Mouse (Mus musculus): ENCODE data around the gene Nek11. TPM values are rescaled to one million over a fixed set of nuclear protein-coding genes. Genes with fewer than 3 reads are reported as not detected.
A peak's percentile ranks its signal among the peaks of the same experiment; 100 is the strongest.
"Not testable (repeated sequence)": the region's sequence is repeated elsewhere in the genome, so short reads cannot be mapped to it uniquely, and the experiment has no call there.

Gene Nek11
- total and polyA plus RNA-seq, 3 experiments = not detected

DNA sequence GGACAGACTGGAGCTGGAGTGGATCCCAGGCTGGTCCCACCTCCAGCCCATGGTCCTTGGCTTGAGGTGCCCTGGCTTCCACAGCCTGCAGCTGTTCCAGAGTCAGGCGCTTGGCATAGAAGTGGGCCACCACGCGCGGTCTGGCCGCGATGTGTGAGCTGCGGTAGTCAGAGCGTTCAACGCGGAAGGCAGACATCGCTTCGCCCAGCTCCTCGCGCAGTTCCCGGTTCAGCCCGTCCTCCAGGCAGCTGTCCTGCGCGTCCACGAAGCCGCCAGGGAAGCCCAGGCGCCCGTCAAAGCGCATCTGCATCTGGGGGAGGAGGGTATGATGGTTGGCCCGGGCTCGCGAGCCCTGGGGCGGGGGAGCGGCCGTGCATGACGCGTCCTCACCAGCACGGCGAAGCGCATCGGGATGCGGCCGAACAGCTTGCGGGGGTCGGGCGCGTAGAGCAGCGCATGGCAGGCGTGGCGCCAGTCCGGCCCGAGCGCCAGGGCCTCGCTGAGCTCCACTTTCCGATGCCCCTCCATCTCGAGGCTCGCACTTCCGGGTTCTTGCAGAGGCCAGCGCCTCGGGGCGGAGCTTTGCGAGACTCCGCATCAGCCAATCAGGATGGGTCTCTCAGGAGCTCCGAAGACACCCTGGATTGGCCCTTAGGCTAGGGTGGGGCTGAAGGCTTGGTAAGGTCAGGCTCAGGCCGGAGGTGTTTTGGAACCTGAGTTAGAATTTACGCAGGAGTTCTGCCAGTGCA, 263.9 kb downstream of the Nek11 start, which contains the start of gene Nudt16:
TSS of gene Nudt16 (minus strand) at position 572 of the 749 bp plus-strand sequence.
- Histone ChIP-seq H3K4me1 (ENCODE audit: insufficient read depth, low read depth, low read length) (peaks cover 16% of the 10 kb centered on the region), H3K27me3 (ENCODE audit: insufficient read depth, low read length) (no peaks in the 10 kb centered on the region), H3K36me3 (replicated peaks) (peaks cover 8% of the 10 kb centered on the region), H3K4me3 (ENCODE audit: low read depth, low read length) (peak within 1 kb of the TSS; percentile 78), H3K9me3 (replicated peaks) (peaks cover 12% of the 10 kb centered on the region)
- peak; percentile 95 for ATAC-seq (ENCODE audit: extremely low read depth, insufficient number of reproducible peaks, low FRiP score, poor library complexity, severe bottlenecking)
- TF ChIP-seq TAL1 (conservative IDR thresholded peaks at IDR 0.05; ENCODE audit: low read depth, low read length) = no peak
- TF ChIP-seq GATA1 (IDR thresholded peaks at IDR 0.05; ENCODE audit: borderline replicate concordance, low read length) = no peak
- no peak for TF ChIP-seq GATA2 (IDR thresholded peaks at IDR 0.05; ENCODE audit: borderline replicate concordance, low read depth, low read length)
- no peak for TF ChIP-seq POLR2AphosphoS5 (IDR thresholded peaks at IDR 0.05; ENCODE audit: insufficient replicate concordance, low read depth, low read length)
- no peak for TF ChIP-seq CTCF (IDR thresholded peaks at IDR 0.05; ENCODE audit: low read depth, low read length)
- DNase-seq (ENCODE audit: low spot score) = peak; percentile 88

- TF ChIP-seq POLR2AphosphoS5 (IDR thresholded peaks at IDR 0.05; ENCODE audit: insufficient replicate concordance, low read depth, low read length) (no peak), GATA1 (IDR thresholded peaks at IDR 0.05; ENCODE audit: borderline replicate concordance, low read length) (no peak), CTCF (IDR thresholded peaks at IDR 0.05; ENCODE audit: low read depth, low read length) (no peak), GATA2 (IDR thresholded peaks at IDR 0.05; ENCODE audit: borderline replicate concordance, low read depth, low read length) (no peak), TAL1 (conservative IDR thresholded peaks at IDR 0.05; ENCODE audit: low read depth, low read length) (no peak)
- H3K4me1 ChIP-seq (ENCODE audit: insufficient read depth, low read depth, low read length) = peaks cover 16% of the 10 kb centered on the region
- no peaks in the 10 kb centered on the region for H3K27me3 ChIP-seq (ENCODE audit: insufficient read depth, low read length)
- H3K9me3 ChIP-seq (replicated peaks) = peaks cover 13% of the 10 kb centered on the region
- peak overlapping the region; percentile 45; the same call in 1 of the 2 replicates for H3K4me3 ChIP-seq (ENCODE audit: low read depth, low read length)
- no peak for ATAC-seq (ENCODE audit: extremely low read depth, insufficient number of reproducible peaks, low FRiP score, poor library complexity, severe bottlenecking)
- peaks cover 8% of the 10 kb centered on the region for H3K36me3 ChIP-seq (replicated peaks)
- DNase-seq (ENCODE audit: low spot score) = no peak
Observed at GRCm38 (mm10) chr9:105130331-105130730, 265.0 kb downstream of the Nek11 start.

DNA sequence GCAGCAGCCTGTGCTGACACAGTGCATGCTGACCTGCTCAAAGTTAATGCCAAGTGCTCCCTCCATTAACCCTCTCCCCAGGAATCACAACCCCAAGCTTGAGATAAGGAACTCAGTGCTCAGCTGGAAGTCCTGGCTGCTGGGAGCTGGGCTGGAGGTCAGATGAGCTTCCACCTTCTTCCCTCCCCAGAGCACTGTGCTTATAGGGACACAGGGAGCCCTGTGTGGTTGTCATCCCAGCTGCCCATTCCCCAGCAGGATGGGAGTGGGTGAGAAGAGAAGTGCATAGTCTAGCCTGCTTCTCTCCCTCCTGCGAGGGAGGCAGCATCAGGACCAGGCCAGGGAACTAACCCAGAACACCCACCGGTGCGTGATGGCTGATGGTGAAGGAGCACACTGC, 270.1 kb downstream of the Nek11 start:
- H3K36me3 ChIP-seq (replicated peaks); H3K4me3 ChIP-seq (ENCODE audit: low read depth, low read length); ATAC-seq (ENCODE audit: extremely low read depth, insufficient number of reproducible peaks, low FRiP score, poor library complexity, severe bottlenecking); H3K4me1 ChIP-seq (ENCODE audit: insufficient read depth, low read depth, low read length); H3K9me3 ChIP-seq (replicated peaks); H3K27me3 ChIP-seq (ENCODE audit: insufficient read depth, low read length); DNase-seq (ENCODE audit: low spot score): not testable (repeated sequence)

Other genes with a start within 250 kb of the Nek11 start
- gene Aste1, start 132 bp downstream of the Nek11 start, total RNA-seq (2014; fragmentation: Nextera tagmentation) = 27.9 and 40.6 TPM in 2 replicates
- 20.1 and 23.9 TPM in 2 replicates for gene Aste1, start 132 bp downstream of the Nek11 start, total RNA-seq (2017)
- 2.6 and 2.9 TPM in 2 replicates for gene Aste1, start 132 bp downstream of the Nek11 start, polyA plus RNA-seq (2012)
- 38.7 and 51.3 TPM in 2 replicates for gene Atp2c1, start 131.8 kb upstream of the Nek11 start, total RNA-seq (2014; fragmentation: Nextera tagmentation)
- 75.2 and 83.3 TPM in 2 replicates for gene Atp2c1, start 131.8 kb upstream of the Nek11 start, total RNA-seq (2017)
- 11.4 and 11.8 TPM in 2 replicates for gene Atp2c1, start 131.8 kb upstream of the Nek11 start, polyA plus RNA-seq (2012)
- gene Pik3r4, start 247.5 kb upstream of the Nek11 start, total RNA-seq (2014; fragmentation: Nextera tagmentation) = 31.7 and 33.7 TPM in 2 replicates
- gene Pik3r4, start 247.5 kb upstream of the Nek11 start, total RNA-seq (2017) = 31.7 and 33.4 TPM in 2 replicates
- gene Pik3r4, start 247.5 kb upstream of the Nek11 start, polyA plus RNA-seq (2012) = 6.9 and 8.9 TPM in 2 replicates

Data from G1E (cell line).